Mouse (Mus musculus): ENCODE measurements around the gene Ccdc85c.

- no peak for TF ChIP-seq CTCF (IDR thresholded peaks at IDR 0.05; ENCODE audit: control insufficient read depth, insufficient read depth, insufficient read length)
- no peak for TF ChIP-seq USF1 (IDR thresholded peaks at IDR 0.05; ENCODE audit: low read depth)
- TF ChIP-seq FOSL1 (IDR thresholded peaks at IDR 0.05; ENCODE audit: insufficient read depth, low read length, poor library complexity, severe bottlenecking) = no peak
- no peak for TF ChIP-seq MAX (IDR thresholded peaks at IDR 0.05)
- no peak for TF ChIP-seq MYOD1 (IDR thresholded peaks at IDR 0.05; ENCODE audit: control insufficient read depth, insufficient read length, low read depth)
These were observed 104.8 kb downstream of the Ccdc85c start for GRCm38 (mm10) chr12:108170467-108170866.
